Mouse (Mus musculus): ENCODE measurements around the gene Psmd2. TPM values are rescaled to one million over a fixed set of nuclear protein-coding genes. Genes with fewer than 3 reads are reported as not detected.

Gene Psmd2
- polyA plus RNA-seq, 1 experiment from 2014 or later, result 527 TPM

- WGBS, result under 1% methylated on average over 65 of the region's 78 CpGs
- Histone ChIP-seq H3K36me3 (peaks cover 43% of the 10 kb centered on the region), H3K27ac (replicated peaks) (peak overlapping the region; percentile 97), H3K27me3 (ENCODE audit: low read depth, poor library complexity, severe bottlenecking) (no peaks in the 10 kb centered on the region), H3K9me3 (replicated peaks) (no peaks in the 10 kb centered on the region), H3K4me3 (peak overlapping the region; percentile 99), H3K4me1 (peaks cover 29% of the 10 kb centered on the region)
- no peak for DNase-seq (ENCODE audit: low spot score)
Measured at GRCm38 (mm10) chr16:20672965-20673705, 21.7 kb downstream of the Psmd2 start.

- peak overlapping the region; percentile 97 for H3K27ac ChIP-seq (replicated peaks)
- WGBS, result 26% methylated on average over 14 of the region's 14 CpGs
- no peaks in the 10 kb centered on the region for H3K27me3 ChIP-seq (ENCODE audit: low read depth, poor library complexity, severe bottlenecking)
- peak overlapping the region; percentile 99 for H3K4me3 ChIP-seq
- no peaks in the 10 kb centered on the region for H3K9me3 ChIP-seq (replicated peaks)
- H3K36me3 ChIP-seq, result peaks cover 50% of the 10 kb centered on the region
- DNase-seq (ENCODE audit: low spot score), result peak; percentile 20
- peaks cover 29% of the 10 kb centered on the region for H3K4me1 ChIP-seq
Measured at GRCm38 (mm10) chr16:20673706-20674303, 22.4 kb downstream of the Psmd2 start.

GRCm38 (mm10) chr16:20675213-20675612, 23.8 kb downstream of the Psmd2 start:
- peaks cover 64% of the 10 kb centered on the region for H3K36me3 ChIP-seq
- peaks cover 29% of the 10 kb centered on the region for H3K4me1 ChIP-seq
- H3K27ac ChIP-seq (replicated peaks), result no peak overlapping the region
- 93% methylated on average over 6 of the region's 6 CpGs for WGBS
- no peak for DNase-seq (ENCODE audit: low spot score)
- H3K4me3 ChIP-seq, result peak overlapping the region; percentile 99
- H3K9me3 ChIP-seq (replicated peaks), result no peaks in the 10 kb centered on the region
- H3K27me3 ChIP-seq (ENCODE audit: low read depth, poor library complexity, severe bottlenecking), result no peaks in the 10 kb centered on the region

- WGBS, result 93% methylated on average over 4 of the region's 4 CpGs
- DNase-seq (ENCODE audit: low spot score), result no peak
- peaks cover 79% of the 10 kb centered on the region for H3K36me3 ChIP-seq
Measured at GRCm38 (mm10) chr16:20676702-20677101, 25.2 kb downstream of the Psmd2 start.

GRCm38 (mm10) chr16:20677380-20677779, 25.9 kb downstream of the Psmd2 start:
- Histone ChIP-seq H3K4me3 (no peak overlapping the region), H3K27ac (replicated peaks) (no peak overlapping the region), H3K4me1 (peaks cover 21% of the 10 kb centered on the region), H3K36me3 (peaks cover 86% of the 10 kb centered on the region), H3K27me3 (ENCODE audit: low read depth, poor library complexity, severe bottlenecking) (no peaks in the 10 kb centered on the region), H3K9me3 (replicated peaks) (no peaks in the 10 kb centered on the region)
- no peak for DNase-seq (ENCODE audit: low spot score)
- 91% methylated on average over 5 of the region's 5 CpGs for WGBS

More at GRCm38 (mm10) chr16:20676702-20677101, 25.2 kb downstream of the Psmd2 start:
- Histone ChIP-seq H3K27ac (replicated peaks) (no peak overlapping the region), H3K27me3 (ENCODE audit: low read depth, poor library complexity, severe bottlenecking) (no peaks in the 10 kb centered on the region), H3K9me3 (replicated peaks) (no peaks in the 10 kb centered on the region), H3K4me1 (peaks cover 27% of the 10 kb centered on the region), H3K4me3 (no peak overlapping the region)

- no peak for DNase-seq (ENCODE audit: low spot score)
- Histone ChIP-seq H3K4me3 (no peak overlapping the region), H3K9me3 (replicated peaks) (no peaks in the 10 kb centered on the region), H3K36me3 (peaks cover 93% of the 10 kb centered on the region), H3K4me1 (peaks cover 21% of the 10 kb centered on the region), H3K27me3 (ENCODE audit: low read depth, poor library complexity, severe bottlenecking) (no peaks in the 10 kb centered on the region), H3K27ac (replicated peaks) (no peak overlapping the region)
- 91% methylated on average over 10 of the region's 10 CpGs for WGBS
Measured at GRCm38 (mm10) chr16:20677974-20678675, 26.7 kb downstream of the Psmd2 start.

- WGBS, result 93% methylated on average over 3 of the region's 3 CpGs
- Histone ChIP-seq H3K27me3 (ENCODE audit: low read depth, poor library complexity, severe bottlenecking) (peaks cover 16% of the 10 kb centered on the region), H3K9me3 (replicated peaks) (no peaks in the 10 kb centered on the region), H3K4me3 (no peak overlapping the region), H3K27ac (replicated peaks) (no peak overlapping the region), H3K36me3 (peaks cover 69% of the 10 kb centered on the region), H3K4me1 (peaks cover 36% of the 10 kb centered on the region)
- DNase-seq (ENCODE audit: low spot score), result no peak
Measured at GRCm38 (mm10) chr16:20690774-20691173, 39.3 kb downstream of the Psmd2 start.

- Histone ChIP-seq H3K9me3 (replicated peaks) (no peaks in the 10 kb centered on the region), H3K36me3 (peaks cover 61% of the 10 kb centered on the region), H3K4me1 (peaks cover 44% of the 10 kb centered on the region), H3K27ac (replicated peaks) (no peak overlapping the region), H3K27me3 (ENCODE audit: low read depth, poor library complexity, severe bottlenecking) (peaks cover 23% of the 10 kb centered on the region), H3K4me3 (no peak overlapping the region)
- WGBS, result 89% methylated on average over 1 of the region's 1 CpGs
- no peak for DNase-seq (ENCODE audit: low spot score)
Measured at GRCm38 (mm10) chr16:20691617-20692016, 40.2 kb downstream of the Psmd2 start.

GRCm38 (mm10) chr16:20692241-20692965, 41.0 kb downstream of the Psmd2 start:
- peaks cover 48% of the 10 kb centered on the region for H3K4me1 ChIP-seq
- WGBS, result 44% methylated on average over 16 of the region's 16 CpGs
- peaks cover 23% of the 10 kb centered on the region for H3K27me3 ChIP-seq (ENCODE audit: low read depth, poor library complexity, severe bottlenecking)
- H3K9me3 ChIP-seq (replicated peaks), result no peaks in the 10 kb centered on the region
- H3K4me3 ChIP-seq, result peak overlapping the region; percentile 73
- DNase-seq (ENCODE audit: low spot score), result peak; percentile 27
- peak overlapping the region; percentile 23; the same call in 1 of the 2 replicates for H3K27ac ChIP-seq (replicated peaks)
- H3K36me3 ChIP-seq, result peaks cover 53% of the 10 kb centered on the region

- WGBS, result 0% methylated on average over 37 of the region's 37 CpGs
- peak within 1 kb of the TSS; percentile 90 for H3K27ac ChIP-seq (replicated peaks)
- peak within 1 kb of the TSS; percentile 73 for H3K4me3 ChIP-seq
- H3K9me3 ChIP-seq (replicated peaks), result no peaks in the 10 kb centered on the region
- peak; percentile 96 for DNase-seq (ENCODE audit: low spot score)
- H3K36me3 ChIP-seq, result peaks cover 45% of the 10 kb centered on the region
- H3K27me3 ChIP-seq (ENCODE audit: low read depth, poor library complexity, severe bottlenecking), result peaks cover 23% of the 10 kb centered on the region
- H3K4me1 ChIP-seq, result peaks cover 48% of the 10 kb centered on the region
Measured at GRCm38 (mm10) chr16:20693111-20693701, 41.8 kb downstream of the Psmd2 start, which contains the start of gene Fam131a. TSS of gene Fam131a (plus strand) at chr16:20693241.

- Histone ChIP-seq H3K27me3 (ENCODE audit: low read depth, poor library complexity, severe bottlenecking) (peaks cover 23% of the 10 kb centered on the region), H3K36me3 (peaks cover 36% of the 10 kb centered on the region), H3K27ac (replicated peaks) (peak overlapping the region; percentile 86; the same call in 1 of the 2 replicates), H3K4me1 (peaks cover 49% of the 10 kb centered on the region), H3K4me3 (0 out of 2 replicates have a peak overlapping the region, but pooled peaks have one; percentile 14), H3K9me3 (replicated peaks) (no peaks in the 10 kb centered on the region)
- WGBS, result 78% methylated on average over 8 of the region's 8 CpGs
- no peak for DNase-seq (ENCODE audit: low spot score)
Measured at GRCm38 (mm10) chr16:20694781-20695180, 43.3 kb downstream of the Psmd2 start.
